Mouse (Mus musculus) spleen, postnatal 10 days (tissue): ENCODE measurements around the gene Itpr1.
"Not testable (repeated sequence)": the region's sequence is repeated elsewhere in the genome, so short reads cannot be mapped to it uniquely, and the experiment has no call there.

Experiments
- DNase-seq, 2 experiments: peaks; one replicate each; pipeline ENCODE4 v3.0.0; 2021 to 2022; ENCODE audit warnings: low spot score in 2 of 2

Itpr1 gene

GRCm38 (mm10) chr6:108538406-108538805 is 325.5 kb downstream of the Itpr1 start:
- no peak for DNase-seq

GRCm38 (mm10) chr6:108540441-108540840 is 327.5 kb downstream of the Itpr1 start:
- DNase-seq = no peak

- DNase-seq = no peak
Observed at GRCm38 (mm10) chr6:108544917-108545316, 332.0 kb downstream of the Itpr1 start.

GRCm38 (mm10) chr6:108545464-108545863 is 332.6 kb downstream of the Itpr1 start:
- DNase-seq = no peak

- no peak for DNase-seq
Observed at GRCm38 (mm10) chr6:108548413-108548812, 335.5 kb downstream of the Itpr1 start.

GRCm38 (mm10) chr6:108549495-108549935 is 336.6 kb downstream of the Itpr1 start:
- DNase-seq = peak in 1 of 2 experiments; percentile 55

- DNase-seq = no peak
Observed at GRCm38 (mm10) chr6:108551725-108552620, 339.1 kb downstream of the Itpr1 start.

GRCm38 (mm10) chr6:108553013-108553412 is 340.1 kb downstream of the Itpr1 start:
- no peak for DNase-seq

GRCm38 (mm10) chr6:108553536-108553935 is 340.6 kb downstream of the Itpr1 start:
- DNase-seq = no peak

- no peak for DNase-seq
Observed at GRCm38 (mm10) chr6:108554389-108554788, 341.5 kb downstream of the Itpr1 start.

GRCm38 (mm10) chr6:108554878-108555277 is 342.0 kb downstream of the Itpr1 start:
- DNase-seq = no peak

GRCm38 (mm10) chr6:108557576-108558322 is 344.9 kb downstream of the Itpr1 start:
- no peak for DNase-seq

- not testable (repeated sequence) for DNase-seq
Observed at GRCm38 (mm10) chr6:108559226-108559625, 346.3 kb downstream of the Itpr1 start.

GRCm38 (mm10) chr6:108562971-108563370 is 350.1 kb downstream of the Itpr1 start:
- no peak for DNase-seq

GRCm38 (mm10) chr6:108565447-108565846 is 352.6 kb downstream of the Itpr1 start:
- not testable (repeated sequence) for DNase-seq

GRCm38 (mm10) chr6:108566549-108566948 is 353.7 kb downstream of the Itpr1 start:
- DNase-seq = no peak

- DNase-seq = no peak
Observed at GRCm38 (mm10) chr6:108569460-108570187, 356.7 kb downstream of the Itpr1 start.

GRCm38 (mm10) chr6:108570351-108571041 is 357.6 kb downstream of the Itpr1 start:
- DNase-seq = no peak

GRCm38 (mm10) chr6:108571042-108571590 is 358.2 kb downstream of the Itpr1 start:
- DNase-seq = peak; percentile 50 to 70

GRCm38 (mm10) chr6:108572646-108573045 is 359.8 kb downstream of the Itpr1 start:
- DNase-seq = no peak

- DNase-seq = no peak
Observed at GRCm38 (mm10) chr6:108577056-108577455, 364.2 kb downstream of the Itpr1 start.
